Mouse (Mus musculus) kidney, embryonic 15.5 days (tissue): ENCODE measurements around the gene Eps8l2. TPM values are rescaled to one million over a fixed set of nuclear protein-coding genes. Genes with fewer than 3 reads are reported as not detected.
A peak's percentile ranks its signal among the peaks of the same experiment; 100 is the strongest.

Experiments used
- ATAC-seq: fragments of 200-750 bp; cut with Nextera tagmentation; replicated peaks from 2 replicates; pipeline ENCODE4 v1.8.0; 2017; ENCODE audit warnings: moderate TSS enrichment; ENCODE audit not compliant: low FRiP score
- H3K27ac ChIP-seq: fragments of 300-500 bp; sonication (generic); 2 replicates; pipeline ENCODE4 v1.5.1; 2015; ENCODE audit warnings: mild to moderate bottlenecking, inconsistent platforms
- H3K27me3 ChIP-seq: fragments of 300-500 bp; sonication (generic); 2 replicates; pipeline ENCODE4 v1.6.1; 2015; ENCODE audit warnings: inconsistent platforms
- H3K36me3 ChIP-seq: fragments of 300-500 bp; sonication (generic); 2 replicates; pipeline ENCODE4 v1.6.1; 2015; ENCODE audit warnings: inconsistent platforms
- H3K4me1 ChIP-seq: fragments of 300-500 bp; sonication (generic); 2 replicates; pipeline ENCODE4 v1.6.1; 2015; ENCODE audit warnings: inconsistent platforms
- H3K4me2 ChIP-seq: fragments of 300-500 bp; sonication (generic); 2 replicates; pipeline ENCODE4 v1.6.1; 2015; ENCODE audit warnings: moderate library complexity, mild to moderate bottlenecking, inconsistent platforms
- H3K4me3 ChIP-seq: fragments of 300-500 bp; sonication (generic); replicated peaks from 2 replicates; pipeline ENCODE4 v1.5.1; 2015; ENCODE audit warnings: mild to moderate bottlenecking, inconsistent platforms
- H3K9ac ChIP-seq: fragments of 300-500 bp; sonication (generic); 2 replicates; pipeline ENCODE4 v1.6.1; 2015; ENCODE audit warnings: mild to moderate bottlenecking, inconsistent platforms
- H3K9me3 ChIP-seq: fragments of 300-500 bp; sonication (generic); replicated peaks from 2 replicates; pipeline ENCODE4 v1.6.1; 2016; ENCODE audit warnings: inconsistent platforms
- WGBS: fragments of 180-500 bp; shearing (Covaris S2); methylation state at CpG from one replicate; pipeline ENCODE4 v1.1.7; 2015; ENCODE audit warnings: mixed read lengths; 5-methylcytosine and 5-hydroxymethylcytosine counted together
- polyA plus RNA-seq: library from polyadenylated mRNA; unstranded; fragments of >200 nt; fragmentation: Nextera tagmentation; extraction: Ambion mirVana; gene quantifications from 2 replicates; pipeline ENCODE4 v1.2.1, GENCODE M21; 2015

The Eps8l2 gene
- polyA plus RNA-seq, 1 experiment from 2014 or later = 39.6 TPM

DNA sequence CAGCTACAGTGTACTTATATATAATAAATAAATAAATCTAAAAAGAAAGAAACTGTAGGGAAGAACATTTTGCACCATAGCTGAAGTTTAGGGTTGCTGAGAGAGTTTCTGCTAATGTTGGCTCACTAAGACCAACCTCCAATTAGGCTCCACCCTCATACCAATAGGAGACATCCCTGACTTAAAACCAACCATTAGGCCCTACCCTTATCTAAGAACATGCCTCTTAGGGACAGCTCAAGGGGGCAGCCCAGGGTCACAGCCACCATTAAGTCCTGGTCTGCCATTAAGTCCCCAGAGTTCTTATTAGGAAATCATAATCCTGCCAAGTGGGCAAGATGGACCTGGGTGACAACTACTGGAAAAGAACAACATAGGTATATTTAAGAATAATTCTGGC is 35.7 kb downstream of the Eps8l2 start:
- Histone ChIP-seq H3K27me3 (no peaks in the 10 kb centered on the region), H3K27ac (no peak overlapping the region), H3K36me3 (no peaks in the 10 kb centered on the region), H3K4me1 (0 out of 2 replicates have a peak, but pooled peaks cover 6% of the 10 kb centered on the region), H3K9me3 (no peaks in the 10 kb centered on the region), H3K4me2 (no peak overlapping the region), H3K9ac (no peak overlapping the region), H3K4me3 (no peak overlapping the region)
- ATAC-seq = no peak

DNA sequence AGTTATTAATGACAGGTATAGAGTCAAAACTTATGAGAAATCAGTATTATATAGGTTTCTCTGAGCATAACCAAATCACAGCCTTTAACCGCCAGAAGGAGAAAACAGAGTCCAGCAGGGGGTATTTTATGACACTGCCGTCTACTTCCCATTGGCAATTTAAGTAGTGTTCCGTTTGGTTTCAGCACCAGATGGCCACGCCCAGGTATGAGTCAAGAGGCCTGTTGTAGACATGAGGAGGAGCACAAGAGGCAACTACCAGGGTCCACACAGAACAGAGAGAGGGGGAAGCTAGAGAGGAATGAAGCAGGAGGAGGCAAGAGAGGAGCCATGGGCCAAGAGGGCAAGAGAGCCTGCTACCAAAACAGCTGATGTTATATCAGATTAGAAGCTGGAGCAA is 40.9 kb downstream of the Eps8l2 start:
- Histone ChIP-seq H3K27ac (no peak overlapping the region), H3K9me3 (no peaks in the 10 kb centered on the region), H3K9ac (no peak overlapping the region), H3K4me3 (no peak overlapping the region), H3K4me2 (no peak overlapping the region), H3K36me3 (no peaks in the 10 kb centered on the region), H3K4me1 (no peaks in the 10 kb centered on the region), H3K27me3 (0 out of 2 replicates have a peak, but pooled peaks cover 4% of the 10 kb centered on the region)
- 39% methylated on average over 4 of the region's 4 CpGs for WGBS
- ATAC-seq = no peak

DNA sequence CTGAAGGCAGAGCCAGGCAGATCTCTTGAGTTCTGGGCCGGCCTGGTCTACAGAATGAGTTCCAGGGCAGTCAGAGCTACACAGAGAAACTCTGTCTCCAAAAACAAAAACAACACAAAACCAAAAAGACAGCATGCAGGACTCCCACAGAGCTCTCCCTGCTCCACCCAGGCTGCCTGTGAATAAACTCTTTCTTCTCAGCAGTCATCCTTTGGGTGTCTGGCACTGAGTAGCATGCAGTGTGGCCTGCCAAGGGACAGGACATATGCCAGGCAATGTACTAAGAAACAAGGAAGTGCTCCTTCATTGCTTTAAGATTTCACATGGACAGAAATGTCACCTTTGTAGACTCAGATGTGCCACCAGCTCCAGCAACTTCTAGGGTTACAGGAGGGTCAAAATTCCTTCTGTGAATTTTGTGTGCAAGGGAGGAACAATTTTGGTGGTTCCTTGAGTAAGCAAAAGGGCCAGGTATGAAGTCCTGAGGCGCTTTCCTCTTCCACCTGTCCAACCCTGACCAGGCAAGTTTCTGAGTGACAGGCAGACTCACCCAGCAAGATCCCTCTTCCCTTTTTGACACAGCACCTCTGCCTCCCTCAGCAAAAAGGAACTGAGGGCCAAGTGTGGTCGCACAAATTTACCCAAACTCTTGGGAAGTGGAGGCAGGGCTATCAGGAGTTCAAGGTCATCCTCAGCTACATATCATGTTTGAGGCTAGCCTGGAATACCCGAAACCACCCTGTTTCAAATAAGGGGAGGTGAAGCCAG is 42.6 kb downstream of the Eps8l2 start:
- 78% methylated on average over 4 of the region's 4 CpGs for WGBS
- no peak for ATAC-seq
- Histone ChIP-seq H3K9me3 (no peaks in the 10 kb centered on the region), H3K9ac (no peak overlapping the region), H3K36me3 (no peaks in the 10 kb centered on the region), H3K27me3 (0 out of 2 replicates have a peak, but pooled peaks cover 4% of the 10 kb centered on the region), H3K27ac (no peak overlapping the region), H3K4me2 (no peak overlapping the region), H3K4me3 (no peak overlapping the region), H3K4me1 (no peaks in the 10 kb centered on the region)

DNA sequence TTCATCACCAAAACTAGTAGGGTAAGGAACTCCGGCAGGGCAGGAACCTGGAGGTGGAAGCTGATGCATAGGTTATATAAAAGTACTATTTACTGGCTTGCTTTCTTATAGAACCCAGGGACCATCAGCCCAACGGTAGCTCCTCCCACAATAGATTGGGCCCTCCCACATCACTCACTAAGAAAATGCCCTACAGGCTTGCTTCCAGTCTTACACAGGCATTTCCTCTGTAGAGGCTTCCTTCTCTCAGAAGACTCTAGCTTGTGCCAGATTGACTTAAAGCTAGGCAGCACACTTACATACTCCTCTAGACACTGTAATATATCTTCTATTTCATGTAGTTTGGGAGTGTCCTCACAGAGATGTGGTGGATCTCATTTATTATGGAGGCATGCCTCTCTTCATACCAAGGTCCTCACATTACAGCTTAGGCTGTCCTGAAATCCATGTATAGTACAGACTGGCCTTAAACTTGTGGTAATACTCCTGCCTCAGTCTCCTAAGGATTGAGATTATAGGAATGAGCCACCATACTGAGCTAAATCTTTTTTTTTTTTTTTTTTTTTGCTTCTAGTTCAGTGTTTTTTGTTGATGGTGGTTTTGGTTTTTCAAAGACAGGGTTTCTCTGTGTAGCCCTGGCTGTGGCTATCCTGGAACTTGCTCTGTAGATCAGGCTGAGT is 49.3 kb downstream of the Eps8l2 start:
- peaks cover 16% of the 10 kb centered on the region for H3K4me1 ChIP-seq
- H3K9ac ChIP-seq = no peak overlapping the region
- H3K9me3 ChIP-seq = no peaks in the 10 kb centered on the region
- no peak overlapping the region for H3K27ac ChIP-seq
- WGBS = 43% methylated on average over 2 of the region's 2 CpGs
- 0 out of 2 replicates have a peak, but pooled peaks cover 9% of the 10 kb centered on the region for H3K27me3 ChIP-seq
- no peak overlapping the region for H3K4me3 ChIP-seq
- H3K36me3 ChIP-seq = no peaks in the 10 kb centered on the region
- ATAC-seq = no peak
- H3K4me2 ChIP-seq = no peak overlapping the region

DNA sequence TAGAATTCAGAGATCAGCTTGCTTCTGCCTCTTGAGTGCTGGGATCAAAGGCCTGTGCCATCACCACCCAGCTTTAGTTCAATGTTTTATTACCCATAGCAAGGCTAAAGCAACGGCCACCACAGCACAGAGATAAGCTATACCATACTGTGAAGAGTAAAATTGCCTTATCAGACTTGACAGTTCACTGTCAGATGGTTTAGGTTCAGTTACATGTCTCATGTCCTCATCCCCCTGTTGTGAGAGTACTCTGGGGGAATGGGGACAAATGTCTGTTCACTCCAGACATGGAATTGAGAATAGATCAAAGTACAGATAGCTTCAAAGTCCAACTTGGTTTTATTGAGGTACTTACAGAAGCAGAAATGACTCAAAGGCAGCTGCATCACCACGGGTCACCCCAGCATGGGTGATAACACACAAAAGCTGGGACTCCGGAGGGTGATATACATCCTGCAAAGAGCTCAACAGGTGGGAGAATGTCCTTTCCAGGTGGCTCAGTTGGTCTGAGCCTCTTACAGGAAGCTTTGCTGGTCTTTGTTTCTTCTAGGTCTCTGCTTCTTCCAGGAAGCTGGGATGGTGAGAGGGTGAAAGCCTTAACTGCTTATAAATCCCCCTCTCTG is 49.9 kb downstream of the Eps8l2 start:
- WGBS = 40% methylated on average over 3 of the region's 3 CpGs
- Histone ChIP-seq H3K36me3 (no peaks in the 10 kb centered on the region), H3K27ac (no peak overlapping the region)

DNA sequence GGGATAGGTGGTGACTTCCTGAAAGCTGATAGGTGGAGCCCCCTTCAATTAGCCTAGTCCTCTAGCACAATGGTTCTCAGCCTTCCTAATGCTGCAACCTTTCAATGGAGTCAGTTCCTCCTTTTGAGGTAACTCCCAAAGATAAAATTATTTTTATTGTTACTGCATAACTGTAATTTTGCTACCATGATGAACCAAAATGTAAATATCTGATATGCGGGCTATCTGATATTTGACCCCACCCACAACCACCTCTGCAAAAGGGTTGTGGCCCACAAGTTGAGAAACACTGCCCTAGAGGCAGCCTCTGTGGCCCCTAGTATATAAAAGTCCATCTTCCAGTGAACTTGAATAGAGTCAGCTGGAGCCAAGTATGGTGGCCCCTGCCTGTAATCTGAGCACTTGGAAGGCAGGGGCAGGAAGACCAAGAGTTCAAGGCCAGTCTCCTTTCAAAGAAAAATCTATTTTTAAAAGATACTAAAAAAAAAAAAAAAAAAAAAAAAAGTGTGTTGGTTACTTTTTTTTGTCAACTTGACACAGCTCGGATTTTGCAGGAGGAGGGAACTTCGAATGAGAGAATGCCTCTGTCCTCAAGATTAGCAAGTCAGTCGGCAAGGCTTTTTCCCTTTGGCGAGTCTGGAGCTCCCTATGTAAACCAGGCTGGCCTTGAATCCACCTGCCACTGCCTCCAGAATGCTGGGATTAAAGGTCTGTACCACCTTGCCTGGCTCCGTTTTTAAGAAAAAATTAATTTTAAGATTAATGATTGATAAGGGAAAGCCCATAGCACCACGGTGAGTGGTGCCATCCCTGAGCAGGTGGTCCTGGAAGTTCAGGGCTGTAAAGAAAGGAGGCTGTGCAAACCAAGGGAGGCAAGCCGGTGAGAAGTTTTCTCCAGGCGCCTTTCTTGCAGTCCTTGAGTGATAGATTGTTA is 51.9 kb downstream of the Eps8l2 start:
- H3K36me3 ChIP-seq = peaks cover under 1% of the 10 kb centered on the region; the same call in 1 of the 2 replicates
- ATAC-seq = no peak
- peaks cover 22% of the 10 kb centered on the region for H3K4me1 ChIP-seq
- 53% methylated on average over 9 of the region's 9 CpGs for WGBS
- peak overlapping the region; percentile 94 for H3K4me2 ChIP-seq
- H3K27ac ChIP-seq = no peak overlapping the region
- no peak overlapping the region for H3K9ac ChIP-seq
- H3K9me3 ChIP-seq = no peaks in the 10 kb centered on the region
- H3K27me3 ChIP-seq = 0 out of 2 replicates have a peak, but pooled peaks cover 5% of the 10 kb centered on the region
- H3K4me3 ChIP-seq = no peak overlapping the region

More for the DNA sequence above, 49.9 kb downstream of the Eps8l2 start:
- no peak for ATAC-seq
- no peak overlapping the region for H3K4me2 ChIP-seq
- no peak overlapping the region for H3K9ac ChIP-seq
- no peaks in the 10 kb centered on the region for H3K9me3 ChIP-seq
- no peak overlapping the region for H3K4me3 ChIP-seq
- peaks cover 19% of the 10 kb centered on the region for H3K4me1 ChIP-seq
- H3K27me3 ChIP-seq = 0 out of 2 replicates have a peak, but pooled peaks cover 9% of the 10 kb centered on the region

DNA sequence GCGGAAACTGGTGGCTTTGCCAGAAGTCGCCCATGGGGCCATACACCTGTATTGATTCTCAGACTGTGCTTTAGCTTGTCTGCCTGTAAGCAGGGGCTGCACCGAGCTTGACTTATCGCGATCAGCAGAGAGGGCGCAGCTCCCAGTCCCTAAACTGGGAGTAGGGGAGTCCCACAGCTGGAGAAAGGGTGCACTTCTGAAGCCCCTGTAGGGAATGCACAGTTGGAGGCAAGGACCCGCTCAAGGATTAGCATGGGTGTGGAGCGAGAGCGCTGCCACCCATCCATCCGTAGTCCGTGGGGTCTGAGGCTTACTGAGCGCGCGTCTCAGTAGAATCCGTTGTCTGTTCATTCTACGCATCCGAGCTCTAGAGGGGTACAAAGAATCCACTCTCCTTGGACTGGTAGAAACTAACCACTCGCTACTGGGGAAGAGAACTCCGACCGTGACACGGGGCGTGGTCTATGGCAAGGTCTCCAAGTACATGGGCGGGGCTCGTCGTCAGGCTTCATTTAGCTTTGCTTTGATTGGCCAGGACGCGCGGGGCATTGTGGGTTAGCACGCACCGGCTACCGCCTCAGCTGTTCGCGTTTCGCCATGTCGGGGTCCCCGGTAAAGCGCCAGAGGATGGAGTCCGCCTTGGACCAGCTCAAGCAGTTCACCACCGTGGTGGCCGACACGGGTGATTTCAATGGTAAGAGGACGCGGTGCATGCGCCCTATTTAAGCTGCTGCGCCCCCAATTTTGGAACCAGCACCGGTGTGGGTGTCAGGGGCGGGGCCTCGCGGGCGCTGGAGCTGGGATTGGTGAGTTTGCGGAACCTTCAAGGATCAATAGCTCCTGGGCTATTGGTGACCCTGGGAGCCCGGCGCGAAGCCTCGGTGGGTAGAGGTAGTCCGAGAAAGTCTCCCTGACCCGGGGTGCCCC is 53.2 kb downstream of the Eps8l2 start, which contains the start of gene Taldo1:
Gene Taldo1 (plus strand): TSS at position 575 of the 927 bp plus-strand sequence.
- under 1% methylated on average over 57 of the region's 57 CpGs for WGBS
- Histone ChIP-seq H3K4me3 (peak within 1 kb of the TSS; percentile 78), H3K27me3 (0 out of 2 replicates have a peak, but pooled peaks cover 5% of the 10 kb centered on the region), H3K4me1 (peaks cover 22% of the 10 kb centered on the region), H3K9me3 (no peaks in the 10 kb centered on the region), H3K4me2 (peak within 1 kb of the TSS; percentile 94), H3K9ac (peak within 1 kb of the TSS; percentile 64), H3K27ac (peak within 1 kb of the TSS; percentile 89), H3K36me3 (peaks cover 13% of the 10 kb centered on the region)
- ATAC-seq = peak; percentile 95

DNA sequence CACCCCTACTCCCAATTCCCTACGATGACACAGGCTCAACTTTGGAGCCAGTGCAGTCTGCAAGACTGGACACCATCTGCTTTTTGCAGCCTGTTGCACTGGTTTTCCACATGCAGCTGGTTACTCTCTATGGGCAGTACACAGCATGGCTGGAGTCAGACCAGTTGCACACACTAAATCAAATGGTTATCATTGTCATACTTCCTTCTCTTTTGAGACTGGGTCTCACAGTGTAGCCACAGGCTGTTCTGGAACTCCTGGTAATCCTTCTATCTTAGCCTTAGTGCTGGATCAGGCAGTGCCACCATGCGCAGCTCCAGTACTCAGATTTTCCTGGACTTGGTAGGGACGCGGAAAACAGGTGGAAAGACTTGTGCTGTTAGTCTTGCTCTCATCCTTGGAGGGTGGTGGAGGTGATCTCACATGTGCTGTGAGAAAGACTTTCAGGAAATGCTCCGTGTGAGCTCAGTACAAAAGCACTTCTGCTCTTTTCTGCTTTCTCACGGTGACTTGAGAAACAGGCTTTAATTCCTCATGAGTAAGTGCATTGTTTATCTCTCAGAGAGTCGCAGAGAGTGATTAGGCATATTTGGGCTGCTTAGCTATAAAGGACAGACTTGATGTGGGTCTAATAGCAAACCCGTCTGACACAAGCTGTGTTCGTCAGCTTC is 54.0 kb downstream of the Eps8l2 start:
- ATAC-seq = no peak
- Histone ChIP-seq H3K27ac (peak overlapping the region; percentile 89), H3K9ac (peak overlapping the region; percentile 56), H3K4me2 (peak overlapping the region; percentile 94), H3K4me1 (peaks cover 22% of the 10 kb centered on the region), H3K4me3 (peak overlapping the region; percentile 78), H3K9me3 (no peaks in the 10 kb centered on the region), H3K36me3 (peaks cover 19% of the 10 kb centered on the region), H3K27me3 (0 out of 2 replicates have a peak, but pooled peaks cover 5% of the 10 kb centered on the region)
- WGBS = 35% methylated on average over 9 of the region's 9 CpGs

DNA sequence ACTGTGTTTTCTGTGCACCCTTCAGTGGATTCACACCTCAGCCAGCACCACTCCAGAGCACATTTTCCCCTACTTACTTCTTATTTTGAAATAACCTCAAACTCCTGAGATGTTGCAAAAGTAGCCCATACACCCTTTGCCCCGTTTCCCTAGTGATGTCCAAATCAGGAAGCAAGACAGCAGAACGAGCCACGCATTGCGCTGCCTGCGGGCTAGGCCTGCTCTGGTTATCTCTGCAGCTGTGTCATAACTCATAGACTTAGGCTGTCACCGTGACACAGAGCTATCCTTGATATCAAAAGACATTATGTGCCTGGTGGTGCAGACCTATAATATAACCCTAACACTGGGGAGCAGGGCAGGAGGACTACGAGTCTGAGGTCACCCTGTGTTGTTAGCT is 55.5 kb downstream of the Eps8l2 start:
- H3K27me3 ChIP-seq = 0 out of 2 replicates have a peak, but pooled peaks cover 3% of the 10 kb centered on the region
- H3K4me3 ChIP-seq = no peak overlapping the region
- H3K27ac ChIP-seq = no peak overlapping the region

DNA sequence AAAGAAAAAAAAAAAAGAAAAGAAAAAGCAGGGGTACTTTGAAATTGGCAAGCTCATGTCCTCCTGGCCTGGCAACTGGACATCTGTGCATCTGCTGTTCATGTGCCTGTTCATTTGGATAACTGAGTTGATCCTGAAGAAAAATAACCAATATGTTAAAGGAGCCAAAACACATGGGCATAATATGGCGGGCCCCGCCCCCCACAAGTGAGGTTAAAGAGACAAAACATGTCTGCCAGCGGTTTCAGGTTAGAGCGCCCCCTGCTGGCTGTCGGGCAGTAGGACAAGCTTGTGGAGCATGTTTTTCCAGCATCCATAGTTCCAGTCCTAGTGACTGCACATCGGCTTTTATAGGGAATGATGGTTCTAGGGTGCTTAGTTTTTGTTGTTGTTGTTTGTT is 56.1 kb downstream of the Eps8l2 start:
- no peaks in the 10 kb centered on the region for H3K9me3 ChIP-seq
- WGBS = 28% methylated on average over 6 of the region's 6 CpGs
- no peak overlapping the region for H3K27ac ChIP-seq
- no peak overlapping the region for H3K9ac ChIP-seq
- no peak overlapping the region for H3K4me2 ChIP-seq
- peaks cover 39% of the 10 kb centered on the region for H3K36me3 ChIP-seq
- ATAC-seq = no peak
- no peak overlapping the region for H3K4me3 ChIP-seq
- peaks cover 22% of the 10 kb centered on the region for H3K4me1 ChIP-seq
- no peaks in the 10 kb centered on the region for H3K27me3 ChIP-seq

More for the DNA sequence above, 55.5 kb downstream of the Eps8l2 start:
- 85% methylated on average over 7 of the region's 7 CpGs for WGBS
- Histone ChIP-seq H3K4me1 (peaks cover 22% of the 10 kb centered on the region), H3K36me3 (peaks cover 33% of the 10 kb centered on the region), H3K9ac (no peak overlapping the region), H3K4me2 (no peak overlapping the region), H3K9me3 (no peaks in the 10 kb centered on the region)
- ATAC-seq = no peak
